Mouse (Mus musculus) lung, postnatal 10 days (tissue): ENCODE results near the gene Coch.
"Not testable (repeated sequence)": the region's sequence is repeated elsewhere in the genome, so short reads cannot be mapped to it uniquely, and the experiment has no call there.

Experiments used
- DNase-seq: peaks from one replicate; pipeline ENCODE4 v3.0.0; 2021

The Coch gene

GRCm38 (mm10) chr12:51649401-51649800, 56.3 kb downstream of the Coch start:
- DNase-seq = not testable (repeated sequence)
